Mouse (Mus musculus) thymus, adult 2 months (tissue): ENCODE measurements at regions not wholly inside any gene's neighbourhood (a gene's known extent, or its start where the extent isn't known, plus 50 kb on each side); places are given as distances from the start of the nearest gene placed in this dataset.

Experiments
- DNase-seq: peaks from one replicate; pipeline ENCODE4 v3.0.0; 2021
- H3K27ac ChIP-seq: fragments of 200-500 bp; 2 replicates; pipeline ENCODE4 v1.5.1; 2012; ENCODE audit warnings: low read length, control low read depth; ENCODE audit not compliant: control insufficient read depth, insufficient read depth
- H3K27me3 ChIP-seq: fragments of 200-500 bp; 2 replicates; pipeline ENCODE4 v1.6.1; 2012; ENCODE audit warnings: mild to moderate bottlenecking, low read length, moderate library complexity, mixed read lengths; ENCODE audit not compliant: control insufficient read depth, insufficient read depth
- H3K36me3 ChIP-seq: fragments of 200-500 bp; 2 replicates; pipeline ENCODE4 v1.6.1; 2012; ENCODE audit warnings: mild to moderate bottlenecking, low read length, moderate library complexity; ENCODE audit not compliant: control insufficient read depth, insufficient read depth
- H3K4me1 ChIP-seq: fragments of 200-500 bp; replicated peaks from 2 replicates; pipeline ENCODE4 v1.6.1; 2012; ENCODE audit warnings: low read length; ENCODE audit not compliant: control insufficient read depth, insufficient read depth
- H3K4me3 ChIP-seq: fragments of 200-500 bp; 2 replicates; pipeline ENCODE4 v1.5.1; 2012; ENCODE audit warnings: mild to moderate bottlenecking, low read length, control low read depth, moderate library complexity; ENCODE audit not compliant: control insufficient read depth, insufficient read depth
- CTCF ChIP-seq: fragments of 200-500 bp; IDR thresholded peaks from 2 replicates; pipeline ENCODE4 v1.5.1; 2012; ENCODE audit warnings: mild to moderate bottlenecking, control low read depth, low read length, moderate library complexity, borderline replicate concordance; ENCODE audit not compliant: control insufficient read depth, poor library complexity, insufficient read depth; ENCODE audit errors: extremely low read depth
- POLR2A ChIP-seq: fragments of 200-500 bp; IDR thresholded peaks from 2 replicates; pipeline ENCODE4 v1.6.1; 2012; ENCODE audit warnings: mild to moderate bottlenecking, low read length, control low read depth, moderate library complexity; ENCODE audit not compliant: control insufficient read depth, poor library complexity, insufficient read depth; ENCODE audit errors: extremely low read depth
- WGBS: fragments of 180-500 bp; shearing (Covaris S2); methylation state at CpG from one replicate; pipeline ENCODE4 v1.1.7; 2018; 5-methylcytosine and 5-hydroxymethylcytosine counted together

- no peak for DNase-seq
- Histone ChIP-seq H3K4me3 (no peak overlapping the region), H3K4me1 (no peaks in the 10 kb centered on the region), H3K36me3 (no peaks in the 10 kb centered on the region), H3K27ac (no peak overlapping the region), H3K27me3 (no peaks in the 10 kb centered on the region)
- TF ChIP-seq CTCF, result no peak
- no peak for TF ChIP-seq POLR2A
- WGBS, result 36% methylated on average over 17 of the region's 17 CpGs
Measured at GRCm38 (mm10) chr7:135889016-135889726, 173.0 kb upstream of the Mki67 start.

- Histone ChIP-seq H3K36me3 (no peaks in the 10 kb centered on the region), H3K27me3 (no peaks in the 10 kb centered on the region), H3K27ac (no peak overlapping the region), H3K4me3 (no peak overlapping the region), H3K4me1 (no peaks in the 10 kb centered on the region)
- TF ChIP-seq CTCF (no peak), POLR2A (no peak)
- 91% methylated on average over 2 of the region's 2 CpGs for whole genome bisulfite sequencing
- no peak for DNase-seq
Measured at GRCm38 (mm10) chr7:135898876-135899275, 182.7 kb upstream of the Mki67 start.

- H3K4me1 ChIP-seq, result no peaks in the 10 kb centered on the region
- DNase-seq, result no peak
Measured at GRCm38 (mm10) chr7:135899765-135900164, 183.6 kb upstream of the Mki67 start.

GRCm38 (mm10) chr7:135900861-135901321 is 184.7 kb upstream of the Mki67 start:
- WGBS, result 84% methylated on average over 10 of the region's 10 CpGs
- no peak overlapping the region for H3K27ac ChIP-seq
- no peaks in the 10 kb centered on the region for H3K27me3 ChIP-seq
- H3K36me3 ChIP-seq, result no peaks in the 10 kb centered on the region
- no peak overlapping the region for H3K4me3 ChIP-seq
- TF ChIP-seq POLR2A (no peak), CTCF (no peak)
- no peaks in the 10 kb centered on the region for H3K4me1 ChIP-seq
- no peak for DNase-seq

More at GRCm38 (mm10) chr7:135899765-135900164, 183.6 kb upstream of the Mki67 start:
- Histone ChIP-seq H3K36me3 (no peaks in the 10 kb centered on the region), H3K4me3 (no peak overlapping the region), H3K27ac (no peak overlapping the region), H3K27me3 (no peaks in the 10 kb centered on the region)
- TF ChIP-seq CTCF (no peak), POLR2A (no peak)
- WGBS, result 98% methylated on average over 5 of the region's 5 CpGs

- no peaks in the 10 kb centered on the region for H3K4me1 ChIP-seq
- no peaks in the 10 kb centered on the region for H3K27me3 ChIP-seq
- H3K4me3 ChIP-seq, result no peak overlapping the region
- TF ChIP-seq CTCF, result no peak
- TF ChIP-seq POLR2A, result no peak
- no peak for DNase-seq
- WGBS, result 87% methylated on average over 13 of the region's 13 CpGs
- H3K36me3 ChIP-seq, result no peaks in the 10 kb centered on the region
- H3K27ac ChIP-seq, result no peak overlapping the region
Measured at GRCm38 (mm10) chr7:135902106-135903055, 186.2 kb upstream of the Mki67 start.

- Histone ChIP-seq H3K27ac (no peak overlapping the region), H3K4me1 (no peaks in the 10 kb centered on the region), H3K27me3 (no peaks in the 10 kb centered on the region), H3K36me3 (no peaks in the 10 kb centered on the region), H3K4me3 (no peak overlapping the region)
- TF ChIP-seq POLR2A (no peak), CTCF (no peak)
- no peak for DNase-seq
Measured at GRCm38 (mm10) chr7:135911376-135911775, 195.2 kb upstream of the Mki67 start.
